Mouse (Mus musculus): ENCODE measurements around the gene Glo1. TPM values are rescaled to one million over a fixed set of nuclear protein-coding genes. Genes with fewer than 3 reads are reported as not detected.

Gene Glo1
- polyA plus RNA-seq, 1 experiment: 62.2 TPM

DNA sequence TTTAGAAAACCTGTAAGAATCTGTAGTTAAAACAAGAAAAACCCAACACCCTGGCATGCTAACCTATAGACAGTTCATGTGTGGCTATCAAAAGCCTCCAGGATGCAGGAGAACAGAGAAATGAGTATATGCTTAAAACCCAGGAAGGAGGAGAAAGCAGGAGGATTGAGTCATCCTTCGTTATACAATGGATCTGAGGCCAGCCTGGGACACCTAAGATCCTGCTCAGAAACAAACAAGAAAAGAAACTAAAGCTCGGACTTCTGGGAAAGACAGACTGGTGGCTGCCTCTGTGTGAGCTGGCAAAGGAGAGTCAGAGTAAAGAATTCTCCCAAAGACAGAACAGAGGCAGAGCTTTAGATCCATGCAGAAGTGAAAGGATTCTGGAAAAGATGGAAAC, 68.0 kb downstream of the Glo1 start:
- DNase-seq (ENCODE audit: low read depth, low spot score): no peak
- WGBS: 85% methylated on average over 2 of the region's 2 CpGs

DNA sequence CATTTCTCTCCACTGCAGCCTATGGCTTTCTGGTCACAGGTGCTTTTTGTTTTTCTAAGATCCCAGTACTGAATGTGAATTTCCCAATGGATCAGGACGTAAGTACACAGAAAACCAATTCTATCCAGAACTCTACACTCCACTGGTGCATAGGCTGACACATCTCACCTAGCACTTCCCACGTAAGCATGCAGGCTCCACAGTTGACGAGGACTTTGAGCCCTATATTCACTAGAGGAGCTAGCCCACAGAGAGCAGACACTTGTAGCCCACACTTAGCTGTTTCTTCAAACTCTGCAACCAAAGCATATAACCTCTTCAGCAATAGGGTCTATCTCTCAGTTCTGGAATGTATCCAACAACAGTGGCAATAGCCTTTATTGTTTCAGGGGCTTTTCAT, 70.2 kb downstream of the Glo1 start:
- 75% methylated on average over 3 of the region's 3 CpGs for WGBS
- no peak for DNase-seq (ENCODE audit: low read depth, low spot score)

DNA sequence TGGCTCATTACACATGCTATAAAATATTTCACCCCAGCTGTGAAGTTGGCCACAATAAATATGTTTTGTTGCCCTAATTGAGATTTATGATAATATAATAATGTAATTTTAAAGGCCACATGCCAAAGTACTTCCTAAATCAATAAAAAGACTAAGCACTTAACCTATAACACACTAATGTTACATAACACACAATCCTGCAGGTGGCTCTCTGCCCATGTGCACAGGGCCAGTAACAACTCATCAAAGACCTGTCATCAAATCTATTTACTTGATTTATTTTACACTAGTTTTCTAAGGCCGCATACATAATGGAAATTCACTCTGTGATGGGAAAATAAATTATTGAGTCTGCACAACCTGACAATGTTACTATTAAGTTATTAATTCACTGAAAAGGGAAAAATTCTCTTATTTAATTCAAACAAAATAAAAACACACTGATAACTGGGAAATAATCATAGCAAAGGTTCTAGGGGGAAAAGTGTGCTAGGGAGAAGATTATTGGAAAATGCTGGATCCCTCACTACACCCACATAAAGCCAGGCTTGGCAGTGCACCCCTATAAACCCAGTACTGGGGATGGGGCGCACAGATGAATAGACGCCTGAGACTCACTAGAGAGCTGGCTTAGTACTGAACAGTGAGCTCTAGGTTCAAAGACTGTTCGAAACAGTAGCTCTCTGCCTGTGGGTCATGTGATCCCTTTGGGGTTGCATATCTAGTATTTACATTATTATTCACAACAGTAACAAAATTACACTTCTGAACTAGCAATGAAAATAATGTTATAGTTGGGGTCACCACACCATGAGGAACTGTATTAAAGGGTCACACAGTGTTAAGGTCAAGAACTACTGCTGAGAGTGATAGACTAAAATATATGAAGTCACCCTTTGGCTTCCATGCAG, 73.4 kb downstream of the Glo1 start:
- 77% methylated on average over 4 of the region's 4 CpGs for WGBS
- no peak for DNase-seq (ENCODE audit: low read depth, low spot score)

- 18% methylated on average over 1 of the region's 1 CpGs for WGBS
Observed at GRCm38 (mm10) chr17:30550774-30551107, 75.9 kb downstream of the Glo1 start.

DNA sequence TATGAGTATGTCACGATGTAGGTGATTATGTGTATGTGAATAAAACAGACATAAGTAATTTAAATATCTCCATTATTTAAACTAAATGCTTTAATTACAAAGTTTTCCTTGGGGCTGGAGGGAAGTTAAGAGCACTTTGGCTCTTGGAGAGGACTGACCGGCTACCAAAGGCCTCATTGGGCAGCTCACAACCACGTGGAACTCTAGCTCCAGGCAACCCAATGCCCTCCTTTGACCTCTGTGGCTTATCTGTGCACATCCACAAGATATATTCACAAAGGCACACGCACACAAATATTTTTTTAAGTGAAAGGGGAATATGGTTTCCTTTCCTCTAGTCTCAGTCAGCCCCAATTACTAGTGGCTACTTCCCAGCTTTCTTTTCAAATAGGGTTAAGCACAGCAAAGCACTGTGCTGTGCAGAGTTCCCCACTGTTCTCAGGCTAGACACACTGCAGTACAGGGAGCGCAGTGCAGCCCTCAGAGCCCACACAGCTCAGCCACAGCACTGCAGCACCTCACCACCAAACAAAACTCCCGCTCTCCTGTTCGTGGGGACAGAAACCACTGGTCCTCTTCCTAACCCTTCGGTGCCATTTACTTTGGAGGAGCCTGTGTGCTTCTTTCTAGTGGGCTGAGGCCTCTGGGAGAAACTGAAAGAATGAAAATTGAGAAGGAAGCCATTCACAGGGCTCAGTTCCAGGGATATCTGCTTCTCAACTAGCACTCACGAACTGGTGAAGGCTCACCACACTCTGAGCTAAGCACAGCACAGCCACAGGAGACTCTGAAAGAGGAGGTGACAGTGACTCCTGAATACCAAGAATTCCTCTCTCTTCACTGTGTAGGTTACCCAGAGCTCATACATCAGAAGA, 76.5 kb downstream of the Glo1 start:
- WGBS: 78% methylated on average over 9 of the region's 9 CpGs
- DNase-seq (ENCODE audit: low read depth, low spot score): no peak

More at GRCm38 (mm10) chr17:30550774-30551107, 75.9 kb downstream of the Glo1 start:
- no peak for DNase-seq (ENCODE audit: low read depth, low spot score)

DNA sequence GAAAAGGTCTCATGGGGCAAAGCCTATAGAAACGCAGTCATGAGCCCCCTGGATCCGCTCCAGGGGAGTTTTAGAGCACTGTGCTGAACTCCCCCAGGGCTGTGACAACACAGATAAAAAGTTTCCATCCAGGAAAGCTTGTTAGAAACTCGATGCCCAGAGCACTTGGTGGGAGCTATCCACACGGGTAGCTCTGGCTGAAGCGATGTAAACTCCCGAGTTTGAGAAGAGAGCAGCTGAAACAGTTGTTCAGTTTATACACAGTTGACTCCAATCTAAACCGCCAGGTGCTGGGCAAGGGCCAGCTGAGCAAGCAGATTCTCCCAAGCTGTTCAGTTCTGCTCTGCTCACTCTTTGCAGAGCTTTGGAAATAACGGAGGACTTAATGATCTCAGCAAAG, 87.6 kb downstream of the Glo1 start:
- WGBS: 41% methylated on average over 8 of the region's 8 CpGs
- no peak for DNase-seq (ENCODE audit: low read depth, low spot score)

- WGBS: 86% methylated on average over 5 of the region's 5 CpGs
- no peak for DNase-seq (ENCODE audit: low read depth, low spot score)
Observed at GRCm38 (mm10) chr17:30536651-30537050, 90.0 kb downstream of the Glo1 start.

Other genes with a start within 250 kb of the Glo1 start
- 13.5 and 19.9 TPM in 2 replicates for gene Btbd9, start 50.4 kb downstream of the Glo1 start, polyA plus RNA-seq (2012; rRNA removed)
- gene Dnah8, start 2.5 kb downstream of the Glo1 start, polyA plus RNA-seq (2012; rRNA removed): 9.8 and 12.3 TPM in 2 replicates